Mouse (Mus musculus) liver, embryonic 13.5 days (tissue): ENCODE data around the gene Cyb5r3. TPM values are rescaled to one million over a fixed set of nuclear protein-coding genes. Genes with fewer than 3 reads are reported as not detected.
"Not testable (repeated sequence)": the region's sequence is repeated elsewhere in the genome, so short reads cannot be mapped to it uniquely, and the experiment has no call there.

Experiments used
- ATAC-seq: fragments of 200-750 bp; cut with Nextera tagmentation; 2 replicates; pipeline ENCODE4 v1.8.0; 2017; ENCODE audit warnings: low read depth, mild to moderate bottlenecking, moderate number of reproducible peaks, moderate library complexity
- DNase-seq: peaks from one replicate; pipeline ENCODE4 v3.0.0; 2022
- H3K27ac ChIP-seq: fragments of 300-500 bp; sonication (generic); 2 replicates; pipeline ENCODE4 v1.5.1; 2015; ENCODE audit warnings: moderate library complexity, mild to moderate bottlenecking, inconsistent platforms
- H3K27me3 ChIP-seq: fragments of 300-500 bp; sonication (generic); 2 replicates; pipeline ENCODE4 v1.6.1; 2015; ENCODE audit warnings: mild to moderate bottlenecking, inconsistent platforms
- H3K36me3 ChIP-seq: fragments of 300-500 bp; sonication (generic); 2 replicates; pipeline ENCODE4 v1.6.1; 2015; ENCODE audit warnings: mild to moderate bottlenecking, inconsistent platforms
- H3K4me1 ChIP-seq: fragments of 300-500 bp; sonication (generic); replicated peaks from 2 replicates; pipeline ENCODE4 v1.6.1; 2015; ENCODE audit warnings: inconsistent platforms
- H3K4me2 ChIP-seq: fragments of 300-500 bp; sonication (generic); 2 replicates; pipeline ENCODE4 v1.6.1; 2015; ENCODE audit warnings: inconsistent platforms, mild to moderate bottlenecking, moderate library complexity
- H3K4me3 ChIP-seq: fragments of 300-500 bp; sonication (generic); replicated peaks from 2 replicates; pipeline ENCODE4 v1.5.1; 2015; ENCODE audit warnings: mild to moderate bottlenecking, inconsistent platforms
- H3K9ac ChIP-seq: fragments of 300-500 bp; sonication (generic); 2 replicates; pipeline ENCODE4 v1.6.1; 2015; ENCODE audit warnings: mild to moderate bottlenecking, inconsistent platforms
- H3K9me3 ChIP-seq: fragments of 300-500 bp; sonication (generic); replicated peaks from 2 replicates; pipeline ENCODE4 v1.6.1; 2016; ENCODE audit warnings: inconsistent platforms
- WGBS: fragments of 180-500 bp; shearing (Covaris S2); methylation state at CpG from one replicate; pipeline ENCODE4 v1.1.7; 2015; ENCODE audit not compliant: insufficient replicate concordance; 5-methylcytosine and 5-hydroxymethylcytosine counted together
- polyA plus RNA-seq: library from polyadenylated mRNA; unstranded; fragments of >200 nt; fragmentation: Nextera tagmentation; extraction: Ambion mirVana; gene quantifications from 2 replicates; pipeline ENCODE4 v1.2.1, GENCODE M21; 2015

Cyb5r3 gene
- polyA plus RNA-seq, 1 experiment from 2014 or later = 110 TPM

- H3K27ac ChIP-seq = no peak overlapping the region
- ATAC-seq (no peak), DNase-seq (no peak)
- no peaks in the 10 kb centered on the region for H3K9me3 ChIP-seq
- WGBS = 76% methylated on average over 6 of the region's 6 CpGs
- peaks cover 46% of the 10 kb centered on the region for H3K36me3 ChIP-seq
- H3K27me3 ChIP-seq = no peaks in the 10 kb centered on the region
- no peak overlapping the region for H3K9ac ChIP-seq
- peaks cover 81% of the 10 kb centered on the region for H3K4me1 ChIP-seq
- H3K4me2 ChIP-seq = no peak overlapping the region
- H3K4me3 ChIP-seq = no peak overlapping the region
Observed at GRCm38 (mm10) chr15:83145541-83145940, 26.9 kb downstream of the Cyb5r3 start.

DNA sequence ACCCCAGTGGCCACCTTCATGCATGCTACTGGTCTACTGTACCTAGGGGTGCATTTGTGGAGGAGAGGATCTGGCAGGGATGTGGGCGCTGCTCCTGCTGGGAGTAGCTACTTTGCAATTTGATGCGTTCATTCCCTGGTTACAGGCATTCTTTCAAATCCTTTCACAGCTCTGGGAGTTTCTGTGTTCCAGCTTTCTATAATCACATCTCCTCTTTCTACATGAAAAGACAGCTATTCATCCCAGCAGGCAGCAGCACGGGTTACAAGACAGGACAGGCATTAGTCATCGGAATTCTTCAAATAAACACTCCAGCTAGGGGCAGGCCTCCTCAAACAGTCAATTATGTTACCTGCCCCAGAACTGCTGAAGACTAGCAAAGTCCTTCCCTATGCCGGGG lies 29.5 kb downstream of the Cyb5r3 start:
- Histone ChIP-seq H3K9ac (no peak overlapping the region), H3K4me1 (peaks cover 69% of the 10 kb centered on the region), H3K9me3 (no peaks in the 10 kb centered on the region), H3K4me2 (no peak overlapping the region), H3K36me3 (peaks cover 57% of the 10 kb centered on the region), H3K27ac (no peak overlapping the region), H3K4me3 (no peak overlapping the region), H3K27me3 (no peaks in the 10 kb centered on the region)
- 77% methylated on average over 5 of the region's 5 CpGs for WGBS
- ATAC-seq (no peak), DNase-seq (no peak)

DNA sequence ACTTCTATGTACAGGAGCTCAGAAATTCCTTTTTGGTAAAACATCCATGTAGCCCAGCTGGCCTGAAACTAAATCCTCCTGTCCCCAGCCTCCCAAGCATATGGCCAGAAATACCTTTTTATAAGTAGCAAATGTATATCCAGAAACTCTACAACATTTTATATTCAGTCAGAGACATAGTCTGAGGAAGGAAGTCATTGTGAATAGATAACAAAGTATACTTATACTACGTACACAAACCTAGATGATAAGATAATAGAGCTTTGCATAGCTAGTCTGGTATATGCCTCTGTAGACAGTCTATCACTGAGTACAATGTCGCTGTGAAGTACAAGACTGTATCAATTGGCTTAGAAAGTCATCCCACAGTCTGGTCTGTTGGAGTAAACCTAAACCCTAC lies 36.7 kb downstream of the Cyb5r3 start:
- H3K27ac ChIP-seq = no peak overlapping the region
- DNase-seq = no peak
- H3K36me3 ChIP-seq = peaks cover 83% of the 10 kb centered on the region
- H3K9me3 ChIP-seq = no peaks in the 10 kb centered on the region
- peaks cover 4% of the 10 kb centered on the region for H3K4me1 ChIP-seq
- H3K27me3 ChIP-seq = no peaks in the 10 kb centered on the region
- H3K4me3 ChIP-seq = no peak overlapping the region
- 45% methylated on average over 2 of the region's 2 CpGs for WGBS
- H3K4me2 ChIP-seq = no peak overlapping the region
- ATAC-seq = no peak
- no peak overlapping the region for H3K9ac ChIP-seq

DNA sequence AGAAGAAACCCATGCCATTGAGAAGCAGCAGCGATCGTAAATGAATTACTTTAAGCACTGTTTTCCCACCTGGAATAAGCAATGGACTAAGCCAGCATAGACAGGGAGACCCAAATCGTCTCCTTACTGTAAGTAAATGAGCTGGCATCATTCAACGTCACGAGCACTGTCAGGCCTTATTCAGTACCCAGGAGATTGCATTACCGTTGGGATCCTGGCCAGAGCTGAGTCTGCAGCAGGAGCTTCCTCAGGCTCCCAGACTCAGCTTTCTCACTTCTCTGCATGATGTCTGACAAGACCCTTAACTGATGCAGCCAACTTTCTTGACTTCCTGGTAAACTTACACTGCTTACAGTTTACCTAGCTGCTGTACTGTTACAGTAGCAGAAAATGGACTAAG lies 37.7 kb downstream of the Cyb5r3 start:
- no peak overlapping the region for H3K9ac ChIP-seq
- H3K27ac ChIP-seq = no peak overlapping the region
- H3K4me2 ChIP-seq = no peak overlapping the region
- H3K4me3 ChIP-seq = no peak overlapping the region
- 88% methylated on average over 6 of the region's 6 CpGs for WGBS
- H3K9me3 ChIP-seq = no peaks in the 10 kb centered on the region
- ATAC-seq = no peak
- DNase-seq = no peak
- peaks cover 92% of the 10 kb centered on the region for H3K36me3 ChIP-seq
- H3K27me3 ChIP-seq = no peaks in the 10 kb centered on the region
- H3K4me1 ChIP-seq = no peaks in the 10 kb centered on the region

DNA sequence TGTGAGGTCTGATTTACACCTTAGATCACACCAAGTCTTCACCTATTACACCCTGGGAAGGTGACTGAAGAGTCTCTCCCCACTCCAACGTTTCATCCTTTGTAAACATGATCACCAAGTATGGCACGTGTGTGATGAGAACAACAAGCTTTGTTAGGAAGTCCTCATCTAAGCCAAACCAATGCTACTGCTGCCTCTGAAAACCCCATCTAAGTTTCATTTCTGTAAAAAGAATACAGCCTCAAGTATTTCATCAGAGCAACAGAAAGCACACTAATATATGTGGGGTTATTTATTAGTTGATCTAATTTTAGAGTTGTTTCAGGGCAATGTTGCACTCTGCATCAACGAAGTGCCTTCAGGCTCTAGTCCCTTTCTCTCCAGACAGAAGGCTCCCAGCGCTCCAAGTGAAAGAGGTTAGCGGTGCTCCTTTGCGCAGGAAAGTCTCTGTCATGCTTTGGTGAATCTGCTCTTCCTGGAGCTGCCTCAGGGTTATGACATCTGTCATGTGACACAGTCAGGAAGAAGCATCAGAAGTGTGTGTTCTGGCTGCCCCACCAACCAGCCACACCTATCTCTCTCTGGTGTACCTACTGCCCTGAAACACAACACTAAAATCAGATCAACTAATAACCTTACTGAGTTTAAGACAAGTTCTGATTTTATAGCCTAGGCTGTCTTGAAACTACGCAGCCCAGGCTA lies 42.7 kb downstream of the Cyb5r3 start:
- Histone ChIP-seq H3K9ac (no peak overlapping the region), H3K4me2 (no peak overlapping the region), H3K4me1 (no peaks in the 10 kb centered on the region), H3K9me3 (no peaks in the 10 kb centered on the region), H3K4me3 (no peak overlapping the region), H3K27me3 (no peaks in the 10 kb centered on the region), H3K27ac (no peak overlapping the region), H3K36me3 (peaks cover 95% of the 10 kb centered on the region)
- WGBS = 90% methylated on average over 7 of the region's 7 CpGs
- ATAC-seq (no peak), DNase-seq (no peak)

DNA sequence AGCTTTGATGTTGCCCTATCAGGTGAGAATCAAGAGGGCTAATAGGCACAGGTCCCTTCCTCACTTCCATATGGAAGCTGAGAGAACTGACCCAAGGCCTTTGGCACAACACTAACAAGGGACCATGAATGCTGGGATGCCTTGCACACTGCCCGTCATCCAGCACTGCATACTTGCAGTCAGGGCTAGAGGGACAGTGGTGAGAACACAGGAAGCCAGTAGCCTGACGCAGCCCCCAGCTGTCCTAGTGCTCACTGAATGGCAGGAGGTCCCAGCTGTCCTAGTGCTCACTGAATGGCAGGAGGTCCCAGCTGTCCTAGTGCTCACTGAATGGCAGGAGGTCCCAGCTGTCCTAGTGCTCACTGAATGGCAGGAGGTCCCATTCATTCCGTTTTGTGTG lies 45.4 kb downstream of the Cyb5r3 start:
- 84% methylated on average over 3 of the region's 3 CpGs for WGBS
- H3K27ac ChIP-seq, H3K4me2 ChIP-seq, ATAC-seq, DNase-seq, H3K9me3 ChIP-seq, H3K4me3 ChIP-seq, H3K27me3 ChIP-seq, H3K9ac ChIP-seq, H3K4me1 ChIP-seq: not testable (repeated sequence)
- peaks cover 69% of the 10 kb centered on the region for H3K36me3 ChIP-seq

GRCm38 (mm10) chr15:83126582-83126981 lies 45.8 kb downstream of the Cyb5r3 start:
- Histone ChIP-seq H3K4me2 (no peak overlapping the region), H3K36me3 (peaks cover 64% of the 10 kb centered on the region), H3K27ac (no peak overlapping the region), H3K4me1 (peaks cover 8% of the 10 kb centered on the region), H3K27me3 (no peaks in the 10 kb centered on the region), H3K4me3 (no peak overlapping the region), H3K9ac (no peak overlapping the region), H3K9me3 (no peaks in the 10 kb centered on the region)
- DNase-seq (no peak), ATAC-seq (no peak)
- WGBS = 84% methylated on average over 9 of the region's 9 CpGs

- H3K36me3 ChIP-seq = peaks cover 52% of the 10 kb centered on the region
- peaks cover 14% of the 10 kb centered on the region for H3K4me1 ChIP-seq
- DNase-seq = no peak
- ATAC-seq = no peak
- H3K4me3 ChIP-seq = no peak overlapping the region
- no peak overlapping the region for H3K4me2 ChIP-seq
- 72% methylated on average over 5 of the region's 5 CpGs for WGBS
- H3K9ac ChIP-seq = no peak overlapping the region
- H3K27ac ChIP-seq = 0 out of 2 replicates have a peak overlapping the region, but pooled peaks have one; percentile 10
- no peaks in the 10 kb centered on the region for H3K27me3 ChIP-seq
- no peaks in the 10 kb centered on the region for H3K9me3 ChIP-seq
Observed at GRCm38 (mm10) chr15:83124625-83125024, 47.8 kb downstream of the Cyb5r3 start.

DNA sequence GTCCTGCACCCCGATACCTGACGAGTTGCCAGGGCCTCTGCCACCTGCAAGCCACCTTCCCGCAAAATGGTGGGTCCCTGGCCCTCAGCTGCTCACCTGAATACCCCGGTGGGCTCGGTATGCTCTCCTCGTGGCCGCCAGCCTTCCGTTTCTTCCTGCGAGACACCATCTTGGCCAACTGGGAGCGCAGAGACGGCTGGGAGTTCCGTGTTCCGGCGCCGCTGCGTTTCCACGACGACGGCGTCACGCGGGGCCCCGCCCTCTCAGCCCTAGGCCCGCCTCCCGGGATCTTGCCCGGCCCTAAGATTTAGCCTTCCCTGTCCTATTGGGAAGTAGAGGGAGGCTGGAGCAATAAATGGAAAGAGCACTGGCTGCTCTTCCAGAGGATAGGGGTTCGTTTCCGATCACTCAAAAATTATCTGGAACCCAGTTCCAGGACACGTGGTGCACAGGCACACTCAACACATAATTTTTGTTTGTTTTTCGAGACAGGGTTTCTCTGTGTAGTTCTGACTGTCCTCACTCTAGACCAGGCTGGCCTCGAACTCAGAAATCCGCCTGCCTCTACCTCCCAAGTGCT lies 49.7 kb downstream of the Cyb5r3 start, which contains the start of gene Rrp7a:
Gene Rrp7a, minus strand, starts transcription at position 236 of the 580 bp plus-strand sequence.
- Histone ChIP-seq H3K4me2 (peak within 1 kb of the TSS; percentile 89), H3K9ac (peak within 1 kb of the TSS; percentile 83), H3K4me3 (peak within 1 kb of the TSS; percentile 91), H3K27me3 (no peaks in the 10 kb centered on the region), H3K9me3 (no peaks in the 10 kb centered on the region), H3K27ac (peak within 1 kb of the TSS; percentile 63), H3K36me3 (peaks cover 52% of the 10 kb centered on the region), H3K4me1 (peaks cover 14% of the 10 kb centered on the region)
- DNase-seq (peak; percentile 82), ATAC-seq (peak; percentile 90)
- WGBS = 4% methylated on average over 32 of the region's 32 CpGs

GRCm38 (mm10) chr15:83121709-83122565 lies 50.5 kb downstream of the Cyb5r3 start:
- H3K4me3 ChIP-seq = peak overlapping the region; percentile 91
- no peaks in the 10 kb centered on the region for H3K27me3 ChIP-seq
- H3K36me3 ChIP-seq = peaks cover 52% of the 10 kb centered on the region
- DNase-seq = peak; percentile 11
- peak overlapping the region; percentile 89 for H3K4me2 ChIP-seq
- peaks cover 14% of the 10 kb centered on the region for H3K4me1 ChIP-seq
- 4% methylated on average over 43 of the region's 43 CpGs for WGBS
- H3K9ac ChIP-seq = peak overlapping the region; percentile 83
- no peaks in the 10 kb centered on the region for H3K9me3 ChIP-seq
- peak; percentile 60 for ATAC-seq
- H3K27ac ChIP-seq = peak overlapping the region; percentile 63

GRCm38 (mm10) chr15:83118360-83118759 lies 54.0 kb downstream of the Cyb5r3 start:
- ATAC-seq = no peak
- Histone ChIP-seq H3K36me3 (peaks cover 53% of the 10 kb centered on the region), H3K9me3 (no peaks in the 10 kb centered on the region), H3K27me3 (no peaks in the 10 kb centered on the region), H3K4me1 (peaks cover 14% of the 10 kb centered on the region), H3K4me2 (no peak overlapping the region), H3K9ac (no peak overlapping the region), H3K27ac (no peak overlapping the region), H3K4me3 (no peak overlapping the region)
- DNase-seq = no peak
- 77% methylated on average over 7 of the region's 7 CpGs for WGBS
